Mouse (Mus musculus) liver, embryonic 11.5 days (tissue): ENCODE data around the gene Tma7. TPM values are rescaled to one million over a fixed set of nuclear protein-coding genes. Genes with fewer than 3 reads are reported as not detected.

ENCODE experiments used
- ATAC-seq: fragments of 200-750 bp; cut with Nextera tagmentation; replicated peaks from 2 replicates; pipeline ENCODE4 v1.8.0; 2017; ENCODE audit warnings: moderate number of reproducible peaks, mild to moderate bottlenecking, moderate TSS enrichment, moderate library complexity; ENCODE audit not compliant: low FRiP score
- DNase-seq: peaks from one replicate; pipeline ENCODE4 v3.0.0-alpha.2; 2017; ENCODE audit warnings: low spot score
- H3K27ac ChIP-seq: fragments of 300-500 bp; sonication (generic); 2 replicates; pipeline ENCODE4 v1.5.1; 2014; ENCODE audit warnings: mild to moderate bottlenecking, low read depth, low read length, control low read depth
- H3K27me3 ChIP-seq: fragments of 300-500 bp; sonication (generic); replicated peaks from 2 replicates; pipeline ENCODE4 v1.6.1; 2014; ENCODE audit warnings: low read length, mixed read lengths; ENCODE audit not compliant: control insufficient read depth, insufficient read depth
- H3K36me3 ChIP-seq: fragments of 300-500 bp; sonication (generic); 2 replicates; pipeline ENCODE4 v1.6.1; 2014; ENCODE audit warnings: mild to moderate bottlenecking, low read length, moderate library complexity, mixed read lengths; ENCODE audit not compliant: control insufficient read depth, insufficient read depth
- H3K4me1 ChIP-seq: fragments of 300-500 bp; sonication (generic); replicated peaks from 2 replicates; pipeline ENCODE4 v1.6.1; 2014; ENCODE audit warnings: low read length, mixed read lengths; ENCODE audit not compliant: control insufficient read depth, insufficient read depth
- H3K4me2 ChIP-seq: fragments of 300-500 bp; sonication (generic); 2 replicates; pipeline ENCODE4 v1.6.1; 2014; ENCODE audit warnings: mild to moderate bottlenecking, control low read depth, moderate library complexity
- H3K4me3 ChIP-seq: fragments of 300-500 bp; sonication (generic); 2 replicates; pipeline ENCODE4 v1.5.1; 2014; ENCODE audit warnings: low read depth, low read length, control low read depth
- H3K9ac ChIP-seq: fragments of 300-500 bp; sonication (generic); 2 replicates; pipeline ENCODE4 v1.6.1; 2014; ENCODE audit warnings: low read depth, low read length, control low read depth
- H3K9me3 ChIP-seq: fragments of 300-500 bp; sonication (generic); 2 replicates; pipeline ENCODE4 v1.6.1; 2016; ENCODE audit warnings: low read length, inconsistent platforms, mixed read lengths; ENCODE audit not compliant: control insufficient read depth
- WGBS: fragments of 180-500 bp; shearing (Covaris S2); extraction: QIAGEN DNeasy Blood & Tissue Kit; methylation state at CpG from one replicate; pipeline ENCODE4 v1.1.7; 2014; 5-methylcytosine and 5-hydroxymethylcytosine counted together
- polyA plus RNA-seq: library from polyadenylated mRNA; unstranded; fragments of >200 nt; fragmentation: Nextera tagmentation; extraction: Ambion mirVana; gene quantifications from 2 replicates; pipeline ENCODE4 v1.2.1, GENCODE M21; 2014

Gene Tma7
- polyA plus RNA-seq, 1 experiment from 2014 or later = 742 TPM

- DNase-seq (no peak), ATAC-seq (no peak)
- Histone ChIP-seq H3K4me2 (no peak overlapping the region), H3K4me3 (no peak overlapping the region), H3K27me3 (no peaks in the 10 kb centered on the region), H3K9me3 (no peaks in the 10 kb centered on the region), H3K36me3 (peaks cover 19% of the 10 kb centered on the region), H3K4me1 (peaks cover 20% of the 10 kb centered on the region), H3K9ac (no peak overlapping the region), H3K27ac (no peak overlapping the region)
- 86% methylated on average over 4 of the region's 4 CpGs for WGBS
Observed at GRCm38 (mm10) chr9:109056916-109057315, 25.5 kb downstream of the Tma7 start.

DNA sequence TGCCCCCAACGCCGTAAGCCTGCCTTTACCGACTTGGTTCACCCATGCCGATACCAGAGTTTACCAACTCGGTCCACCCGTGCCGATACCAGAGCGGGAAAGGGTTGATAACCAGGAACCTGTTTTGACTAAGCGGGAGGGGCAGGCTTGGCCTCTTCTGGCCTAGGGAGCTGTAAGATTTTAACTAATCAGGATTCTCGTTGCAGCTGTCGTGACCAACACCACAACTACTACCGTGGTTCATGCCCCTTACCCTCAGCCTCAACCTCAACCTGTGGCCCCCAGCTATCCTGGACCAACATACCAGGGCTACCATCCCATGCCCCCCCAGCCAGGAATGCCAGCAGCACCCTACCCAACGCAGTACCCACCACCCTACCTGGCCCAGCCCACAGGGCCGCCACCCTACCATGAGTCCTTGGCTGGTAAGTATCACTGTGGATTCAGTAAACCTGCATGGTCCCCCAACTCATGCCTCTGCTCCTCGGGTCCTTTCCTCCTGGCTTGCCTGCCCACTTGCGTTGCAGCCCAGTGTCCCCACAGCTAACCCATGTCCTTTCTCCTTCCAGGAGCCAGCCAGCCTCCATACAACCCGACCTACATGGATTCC is 26.2 kb downstream of the Tma7 start:
- Histone ChIP-seq H3K9ac (no peak overlapping the region), H3K36me3 (peaks cover 18% of the 10 kb centered on the region), H3K27ac (no peak overlapping the region), H3K4me3 (no peak overlapping the region), H3K27me3 (no peaks in the 10 kb centered on the region), H3K4me2 (no peak overlapping the region; the same call in 1 of the 2 replicates), H3K4me1 (peaks cover 20% of the 10 kb centered on the region), H3K9me3 (no peaks in the 10 kb centered on the region)
- DNase-seq (no peak), ATAC-seq (no peak)
- WGBS = 88% methylated on average over 17 of the region's 17 CpGs

DNA sequence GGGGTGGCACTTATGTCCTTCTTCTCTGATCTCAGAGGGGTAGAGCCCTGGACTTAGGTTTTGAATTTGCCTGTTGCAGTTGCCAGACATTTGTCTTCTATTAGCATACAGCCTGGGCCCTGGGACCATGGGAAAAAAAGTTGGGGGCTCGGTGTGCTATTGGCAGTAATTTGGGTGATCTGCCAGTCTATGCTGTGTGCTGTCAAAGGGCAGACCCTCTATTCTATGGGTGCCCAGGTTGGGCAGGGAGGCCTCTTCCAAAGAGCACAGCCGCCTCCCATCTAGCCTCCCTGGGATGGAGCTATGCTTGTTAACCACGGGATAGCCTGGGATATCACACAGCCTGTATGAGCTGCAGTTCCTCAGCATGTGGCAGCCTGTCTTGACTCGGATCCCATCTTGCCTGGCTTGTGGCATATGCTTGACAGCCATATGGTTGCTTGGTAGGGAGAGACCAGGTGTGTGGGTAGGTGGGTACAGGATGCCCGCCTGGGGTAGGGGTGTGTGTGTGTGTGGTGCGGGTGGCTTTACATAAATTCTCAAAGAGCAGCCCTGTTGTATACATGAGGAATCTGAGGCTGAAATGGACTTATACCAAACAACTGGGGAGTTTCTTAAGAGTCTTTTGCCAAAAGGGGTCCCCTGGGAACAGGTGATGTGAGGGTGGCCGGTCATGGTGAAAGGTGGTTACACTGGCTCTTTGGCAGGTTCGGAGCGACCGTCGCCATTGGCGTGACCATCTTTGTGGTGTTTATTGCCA is 26.9 kb downstream of the Tma7 start:
- peak overlapping the region; percentile 59 for H3K9ac ChIP-seq
- peaks cover 18% of the 10 kb centered on the region for H3K36me3 ChIP-seq
- no peak for DNase-seq
- peak overlapping the region; percentile 62 for H3K27ac ChIP-seq
- ATAC-seq = no peak
- peaks cover 20% of the 10 kb centered on the region for H3K4me1 ChIP-seq
- H3K9me3 ChIP-seq = no peaks in the 10 kb centered on the region
- H3K27me3 ChIP-seq = no peaks in the 10 kb centered on the region
- WGBS = 92% methylated on average over 12 of the region's 12 CpGs
- peak overlapping the region; percentile 35 for H3K4me3 ChIP-seq
- peak overlapping the region; percentile 64 for H3K4me2 ChIP-seq

DNA sequence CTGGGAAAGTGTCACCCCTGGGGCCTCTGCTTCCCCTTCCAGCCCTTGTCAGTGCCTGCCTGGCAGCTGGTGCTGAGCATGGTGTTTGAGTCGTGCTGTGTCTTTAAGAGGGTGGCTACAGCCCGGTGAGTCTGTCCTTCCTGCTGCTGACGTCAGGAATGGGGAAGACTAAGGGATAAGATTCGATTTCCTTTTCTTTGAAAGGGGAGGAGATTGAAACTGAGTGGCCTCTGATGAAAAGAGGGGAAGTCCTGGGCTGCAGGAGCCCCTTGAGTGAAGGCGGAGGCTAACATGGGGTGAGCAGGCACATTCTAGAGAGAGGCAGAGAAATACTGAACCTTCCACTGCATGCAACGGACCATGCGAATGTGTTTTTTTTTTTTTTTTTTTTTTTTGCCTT is 27.7 kb downstream of the Tma7 start:
- no peaks in the 10 kb centered on the region for H3K9me3 ChIP-seq
- peaks cover 18% of the 10 kb centered on the region for H3K36me3 ChIP-seq
- peak overlapping the region; percentile 62 for H3K27ac ChIP-seq
- ATAC-seq = peak; percentile 62
- H3K27me3 ChIP-seq = no peaks in the 10 kb centered on the region
- 2% methylated on average over 6 of the region's 7 CpGs for WGBS
- DNase-seq = no peak
- H3K4me1 ChIP-seq = peaks cover 20% of the 10 kb centered on the region
- H3K4me2 ChIP-seq = peak overlapping the region; percentile 64
- peak overlapping the region; percentile 59 for H3K9ac ChIP-seq
- H3K4me3 ChIP-seq = peak overlapping the region; percentile 35

GRCm38 (mm10) chr9:109053851-109054250 is 28.5 kb downstream of the Tma7 start:
- H3K27me3 ChIP-seq = no peaks in the 10 kb centered on the region
- H3K36me3 ChIP-seq = peaks cover 18% of the 10 kb centered on the region

GRCm38 (mm10) chr9:109053366-109053765 is 29.0 kb downstream of the Tma7 start:
- peaks cover 18% of the 10 kb centered on the region for H3K36me3 ChIP-seq
- no peaks in the 10 kb centered on the region for H3K9me3 ChIP-seq
- 84% methylated on average over 3 of the region's 3 CpGs for WGBS
- H3K9ac ChIP-seq = no peak overlapping the region
- no peak overlapping the region for H3K4me2 ChIP-seq
- ATAC-seq = no peak
- no peak for DNase-seq
- no peak overlapping the region for H3K4me3 ChIP-seq
- H3K27ac ChIP-seq = no peak overlapping the region
- H3K4me1 ChIP-seq = peaks cover 12% of the 10 kb centered on the region
- H3K27me3 ChIP-seq = no peaks in the 10 kb centered on the region

More at GRCm38 (mm10) chr9:109053851-109054250, 28.5 kb downstream of the Tma7 start:
- Histone ChIP-seq H3K4me3 (no peak overlapping the region), H3K9me3 (no peaks in the 10 kb centered on the region), H3K4me1 (peaks cover 17% of the 10 kb centered on the region), H3K27ac (no peak overlapping the region), H3K4me2 (no peak overlapping the region), H3K9ac (no peak overlapping the region)
- DNase-seq (no peak), ATAC-seq (no peak)
- WGBS = 76% methylated on average over 6 of the region's 6 CpGs

DNA sequence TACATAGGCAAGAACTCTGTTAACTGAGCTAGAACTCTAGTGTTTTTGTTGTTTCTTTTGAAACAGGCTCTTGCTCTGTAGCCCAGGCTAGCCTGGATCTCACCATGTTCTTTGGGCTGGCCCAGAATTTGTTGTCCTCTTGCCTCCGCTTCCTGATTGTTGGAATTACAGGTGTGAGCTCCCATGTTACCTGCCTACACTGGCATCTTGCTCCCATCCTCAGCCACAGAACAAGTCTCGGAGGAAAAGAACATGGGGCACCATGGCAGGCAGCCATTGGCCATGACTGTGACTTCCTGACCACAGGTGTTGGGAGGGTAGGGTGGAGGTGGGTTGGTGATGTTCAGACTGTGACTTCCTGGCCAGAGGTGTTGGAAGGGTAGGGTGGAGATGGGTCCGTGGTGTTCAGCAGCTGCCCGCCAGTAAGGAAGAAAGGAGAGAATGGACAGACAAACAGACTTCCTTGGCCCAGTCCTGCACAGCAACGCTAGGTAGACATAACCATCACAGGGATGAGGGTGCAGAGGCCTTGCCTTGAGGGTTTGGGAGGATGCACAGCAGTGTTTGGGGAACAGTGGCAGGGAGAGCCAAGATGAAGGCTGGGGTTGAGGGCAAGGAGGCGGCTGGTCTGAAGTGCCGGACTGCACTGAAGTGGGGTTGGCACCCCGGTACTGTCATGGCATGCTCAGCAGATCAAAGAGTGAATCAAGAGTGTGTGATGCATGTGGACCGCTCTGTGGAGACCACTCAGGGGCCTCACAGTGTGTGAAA is 29.7 kb downstream of the Tma7 start:
- Histone ChIP-seq H3K27me3 (no peaks in the 10 kb centered on the region), H3K4me1 (peaks cover 11% of the 10 kb centered on the region), H3K27ac (no peak overlapping the region), H3K9me3 (no peaks in the 10 kb centered on the region), H3K4me3 (no peak overlapping the region), H3K4me2 (no peak overlapping the region), H3K36me3 (peaks cover 13% of the 10 kb centered on the region), H3K9ac (no peak overlapping the region)
- ATAC-seq (no peak), DNase-seq (no peak)
- WGBS = 88% methylated on average over 9 of the region's 9 CpGs

GRCm38 (mm10) chr9:109051651-109052489 is 30.5 kb downstream of the Tma7 start:
- H3K4me1 ChIP-seq = peaks cover 11% of the 10 kb centered on the region
- H3K9me3 ChIP-seq = no peaks in the 10 kb centered on the region
- H3K27ac ChIP-seq = no peak overlapping the region
- no peaks in the 10 kb centered on the region for H3K27me3 ChIP-seq
- ATAC-seq = no peak
- H3K4me3 ChIP-seq = no peak overlapping the region
- H3K4me2 ChIP-seq = no peak overlapping the region
- H3K9ac ChIP-seq = no peak overlapping the region
- H3K36me3 ChIP-seq = peaks cover 8% of the 10 kb centered on the region; the same call in 1 of the 2 replicates
- no peak for DNase-seq
- WGBS = 88% methylated on average over 10 of the region's 10 CpGs
